Mouse (Mus musculus) liver, adult 2 months (tissue): ENCODE measurements around the gene Gm27021. TPM values are rescaled to one million over a fixed set of nuclear protein-coding genes. Genes with fewer than 3 reads are reported as not detected.

Experiments used
- DNase-seq: peaks from one replicate; pipeline ENCODE4 v3.0.0-alpha.2; 2011; ENCODE audit warnings: low read depth, low spot score; ENCODE audit errors: extremely low read depth
- H3K27ac ChIP-seq: fragments of 200-500 bp; replicated peaks from 2 replicates; pipeline ENCODE4 v1.5.1; 2012; ENCODE audit warnings: low read depth, mild to moderate bottlenecking, control low read depth, inconsistent platforms, low read length; ENCODE audit not compliant: insufficient read depth
- H3K27me3 ChIP-seq: fragments of 200-500 bp; 2 replicates; pipeline ENCODE4 v1.6.1; 2012; ENCODE audit warnings: mild to moderate bottlenecking, moderate library complexity, low read length, inconsistent platforms; ENCODE audit not compliant: control insufficient read depth, insufficient read depth
- H3K36me3 ChIP-seq: fragments of 200-500 bp; 2 replicates; pipeline ENCODE4 v1.6.1; 2012; ENCODE audit warnings: low read length, inconsistent platforms; ENCODE audit not compliant: control insufficient read depth, insufficient read depth
- H3K4me1 ChIP-seq: fragments of 200-500 bp; 2 replicates; pipeline ENCODE4 v1.6.1; 2011; ENCODE audit warnings: low read length; ENCODE audit not compliant: control insufficient read depth, insufficient read depth
- H3K4me3 ChIP-seq: fragments of 200-500 bp; 2 replicates; pipeline ENCODE4 v1.5.1; 2011; ENCODE audit warnings: low read depth, mild to moderate bottlenecking, control low read depth, low read length, moderate library complexity; ENCODE audit not compliant: insufficient read depth
- H3K79me2 ChIP-seq: fragments of 200-500 bp; 2 replicates; pipeline ENCODE4 v1.6.1; 2012; ENCODE audit warnings: inconsistent platforms, mild to moderate bottlenecking, low read length, moderate library complexity; ENCODE audit not compliant: control insufficient read depth, insufficient read depth
- H3K9ac ChIP-seq: fragments of 200-500 bp; 2 replicates; pipeline ENCODE4 v1.6.1; 2012; ENCODE audit warnings: low read depth, mild to moderate bottlenecking, control low read depth, inconsistent platforms, low read length
- CTCF ChIP-seq: fragments of 200-500 bp; IDR thresholded peaks from 2 replicates; pipeline ENCODE4 v1.5.1; 2011; ENCODE audit warnings: low read depth, low read length, control low read depth
- POLR2A ChIP-seq: fragments of 200-500 bp; IDR thresholded peaks from 2 replicates; pipeline ENCODE4 v1.6.1; 2011; ENCODE audit warnings: low read length, control low read depth; ENCODE audit not compliant: insufficient read depth; ENCODE audit errors: extremely low read depth
- WGBS: fragments of 180-500 bp; shearing (Covaris S2); methylation state at CpG from one replicate; pipeline ENCODE4 v1.1.7; 2018; 5-methylcytosine and 5-hydroxymethylcytosine counted together
- polyA plus RNA-seq: library from polyadenylated mRNA; depleted of rRNA; stranded (reverse); fragments of >200 nt; gene quantifications from 2 replicates; pipeline ENCODE4 v1.2.3, GENCODE M21; 2012
- total RNA-seq: library from RNA; depleted of rRNA; stranded (reverse); fragments of >200 nt; gene quantifications from 2 replicates; pipeline ENCODE4 v1.2.3, GENCODE M21; 2014

Gene Gm27021
- total and polyA plus RNA-seq, 2 experiments: not detected

- Histone ChIP-seq H3K27ac (no peak overlapping the region), H3K36me3 (no peaks in the 10 kb centered on the region), H3K4me1 (peaks cover 2% of the 10 kb centered on the region; the same call in 1 of the 2 replicates), H3K27me3 (no peaks in the 10 kb centered on the region), H3K9ac (no peak overlapping the region), H3K79me2 (no peaks in the 10 kb centered on the region), H3K4me3 (no peak overlapping the region)
- 91% methylated on average over 21 of the region's 21 CpGs for WGBS
- TF ChIP-seq POLR2A: no peak
- no peak for TF ChIP-seq CTCF
- DNase-seq: no peak
These were observed 36.2 kb downstream of the Gm27021 start for GRCm38 (mm10) chr8:120631441-120632375.

GRCm38 (mm10) chr8:120630848-120631247 lies 37.0 kb downstream of the Gm27021 start:
- WGBS: 60% methylated on average over 6 of the region's 6 CpGs
- H3K27ac ChIP-seq: no peak overlapping the region
- TF ChIP-seq POLR2A (no peak), CTCF (no peak)
- H3K4me3 ChIP-seq: no peak overlapping the region
- DNase-seq: no peak
- H3K79me2 ChIP-seq: no peaks in the 10 kb centered on the region
- H3K36me3 ChIP-seq: no peaks in the 10 kb centered on the region
- H3K9ac ChIP-seq: no peak overlapping the region
- H3K4me1 ChIP-seq: peaks cover 2% of the 10 kb centered on the region; the same call in 1 of the 2 replicates
- H3K27me3 ChIP-seq: no peaks in the 10 kb centered on the region

GRCm38 (mm10) chr8:120630031-120630430 lies 37.8 kb downstream of the Gm27021 start:
- no peaks in the 10 kb centered on the region for H3K79me2 ChIP-seq
- WGBS: 72% methylated on average over 5 of the region's 5 CpGs
- no peaks in the 10 kb centered on the region for H3K27me3 ChIP-seq
- no peaks in the 10 kb centered on the region for H3K36me3 ChIP-seq
- no peak for TF ChIP-seq POLR2A
- no peak for TF ChIP-seq CTCF
- no peak overlapping the region for H3K9ac ChIP-seq
- peaks cover 2% of the 10 kb centered on the region; the same call in 1 of the 2 replicates for H3K4me1 ChIP-seq
- H3K4me3 ChIP-seq: no peak overlapping the region
- no peak overlapping the region for H3K27ac ChIP-seq
- DNase-seq: no peak

GRCm38 (mm10) chr8:120627298-120627697 lies 40.6 kb downstream of the Gm27021 start:
- no peak overlapping the region for H3K9ac ChIP-seq
- no peak for DNase-seq
- no peaks in the 10 kb centered on the region for H3K36me3 ChIP-seq
- TF ChIP-seq CTCF (no peak), POLR2A (no peak)
- no peaks in the 10 kb centered on the region for H3K79me2 ChIP-seq
- no peak overlapping the region for H3K4me3 ChIP-seq
- WGBS: 93% methylated on average over 5 of the region's 5 CpGs
- peaks cover 1% of the 10 kb centered on the region; the same call in 1 of the 2 replicates for H3K4me1 ChIP-seq
- no peaks in the 10 kb centered on the region for H3K27me3 ChIP-seq
- H3K27ac ChIP-seq: no peak overlapping the region

- no peaks in the 10 kb centered on the region for H3K27me3 ChIP-seq
- no peak for TF ChIP-seq POLR2A
- TF ChIP-seq CTCF: no peak
- H3K79me2 ChIP-seq: no peaks in the 10 kb centered on the region
- H3K4me1 ChIP-seq: peaks cover 6% of the 10 kb centered on the region
- no peak overlapping the region for H3K27ac ChIP-seq
- H3K9ac ChIP-seq: no peak overlapping the region
- H3K36me3 ChIP-seq: no peaks in the 10 kb centered on the region
- 89% methylated on average over 11 of the region's 11 CpGs for WGBS
- DNase-seq: no peak
- no peak overlapping the region for H3K4me3 ChIP-seq
These were observed 41.4 kb downstream of the Gm27021 start for GRCm38 (mm10) chr8:120626461-120626860.

- Histone ChIP-seq H3K9ac (no peak overlapping the region), H3K4me3 (no peak overlapping the region), H3K27me3 (no peaks in the 10 kb centered on the region), H3K36me3 (no peaks in the 10 kb centered on the region), H3K4me1 (peaks cover 25% of the 10 kb centered on the region), H3K79me2 (no peaks in the 10 kb centered on the region), H3K27ac (no peak overlapping the region)
- 83% methylated on average over 2 of the region's 2 CpGs for WGBS
- TF ChIP-seq POLR2A: no peak
- DNase-seq: no peak
These were observed 44.3 kb downstream of the Gm27021 start for GRCm38 (mm10) chr8:120623608-120624007.
